Mouse (Mus musculus): ENCODE measurements around the gene Saa1.

DNA sequence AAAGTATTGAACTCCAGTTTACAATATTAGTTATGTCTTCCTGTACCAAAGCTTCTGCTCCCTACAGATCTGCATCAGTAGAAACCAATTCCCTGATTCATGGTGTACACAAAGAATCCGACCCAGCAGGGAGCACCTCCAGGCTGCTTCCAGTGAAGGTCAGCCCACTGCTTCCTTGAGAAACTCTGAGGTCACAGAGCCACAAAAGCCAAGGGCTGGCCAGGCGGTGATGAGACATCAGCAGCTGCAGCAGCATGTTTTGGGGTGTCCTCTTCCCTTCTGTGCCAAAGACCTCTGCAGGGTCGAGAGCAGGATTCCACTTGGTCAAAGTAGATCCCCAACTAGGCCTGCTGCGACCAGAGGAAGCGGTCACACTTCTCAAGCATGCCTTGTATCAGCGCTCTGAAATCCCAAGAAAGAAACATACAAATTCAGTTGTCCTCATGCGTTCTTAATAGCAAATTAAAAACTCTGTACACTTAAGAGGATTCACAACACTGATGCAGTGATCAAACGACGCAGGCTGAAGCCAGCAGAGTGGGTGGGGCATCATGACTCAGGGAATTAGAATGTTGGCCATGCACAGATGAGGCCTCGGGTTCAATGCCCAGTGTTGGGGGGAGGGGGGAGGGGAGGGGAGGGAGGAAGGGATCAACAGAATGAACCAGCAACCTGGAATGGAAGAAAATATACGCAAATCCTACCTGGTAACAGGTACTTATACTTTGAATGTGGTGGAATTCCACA lies 18.4 kb upstream of the Saa1 start:
- TF ChIP-seq POLR2A (IDR thresholded peaks at IDR 0.05; ENCODE audit: extremely low read depth, insufficient read depth, low read length) (no peak), CTCF (IDR thresholded peaks at IDR 0.05; ENCODE audit: extremely low read depth, insufficient read depth, low read length) (no peak)
